Mouse (Mus musculus): ENCODE results near the gene Cap1.
A peak's percentile ranks its signal among the peaks of the same experiment; 100 is the strongest.

The Cap1 gene

DNA sequence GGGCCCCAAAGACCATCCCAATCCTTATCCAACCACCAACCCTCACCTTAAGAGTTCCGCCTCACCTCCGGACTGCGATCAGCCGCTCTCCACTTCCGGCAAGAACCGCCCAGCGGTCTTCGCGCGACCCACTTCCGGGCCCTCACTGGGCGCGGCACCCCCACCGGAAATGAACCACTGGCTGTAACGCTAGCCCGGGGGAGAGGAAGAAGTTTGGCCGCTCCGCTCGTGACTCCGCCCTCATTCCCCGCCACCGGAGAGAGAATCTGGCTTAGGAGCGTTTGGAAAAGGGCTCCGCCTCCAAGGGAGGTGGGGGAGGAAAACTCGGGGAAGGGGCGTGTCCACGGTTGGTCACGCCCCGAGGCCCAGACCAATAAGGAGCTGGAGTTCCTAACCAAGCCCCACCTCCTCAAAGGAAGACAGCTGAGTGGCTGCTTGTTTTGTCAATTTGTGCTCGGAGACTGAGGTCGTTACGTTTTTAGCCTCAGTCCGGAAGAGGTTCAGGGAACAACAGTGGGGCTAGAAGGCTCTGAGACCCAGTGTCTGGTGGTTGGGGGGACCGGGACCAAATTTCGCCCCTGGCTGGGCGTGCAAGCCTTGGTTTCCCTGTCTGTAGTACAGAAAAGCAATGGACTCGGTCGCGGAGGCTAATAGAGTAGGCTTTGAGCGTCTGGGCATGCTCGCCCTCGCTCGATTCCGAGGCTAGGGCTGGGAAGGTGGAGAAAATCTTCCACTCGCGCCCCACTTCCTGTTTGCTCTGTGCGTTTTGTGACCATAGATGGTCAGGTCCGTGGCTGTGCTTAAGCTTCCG is at the start of gene Cap1:
TSS of gene Cap1 (minus strand) at position 289 of the 811 bp plus-strand sequence.
- peak; percentile 100 for DNase-seq (ENCODE audit: low read depth)

DNA sequence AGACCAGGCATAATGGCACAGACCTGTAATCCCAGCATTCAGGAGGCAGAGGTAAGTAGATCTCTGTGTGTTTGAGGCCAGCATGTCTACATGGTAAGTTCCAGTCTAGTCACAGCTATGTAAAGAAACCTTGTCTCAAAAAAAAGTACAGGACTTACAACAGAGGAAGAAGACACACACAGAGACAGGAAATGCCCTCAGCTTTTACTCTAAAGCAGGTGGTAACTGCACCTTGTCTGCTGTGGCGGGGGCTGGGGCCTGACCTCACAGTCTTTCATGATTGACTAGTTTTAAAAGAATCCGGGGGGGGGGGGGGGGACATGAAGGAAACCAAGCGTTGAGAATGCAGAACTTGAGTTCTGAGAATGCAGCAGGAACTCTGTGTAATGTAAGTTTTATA is 48.0 kb upstream of the Cap1 start:
- no peak for DNase-seq (ENCODE audit: low read depth)

DNA sequence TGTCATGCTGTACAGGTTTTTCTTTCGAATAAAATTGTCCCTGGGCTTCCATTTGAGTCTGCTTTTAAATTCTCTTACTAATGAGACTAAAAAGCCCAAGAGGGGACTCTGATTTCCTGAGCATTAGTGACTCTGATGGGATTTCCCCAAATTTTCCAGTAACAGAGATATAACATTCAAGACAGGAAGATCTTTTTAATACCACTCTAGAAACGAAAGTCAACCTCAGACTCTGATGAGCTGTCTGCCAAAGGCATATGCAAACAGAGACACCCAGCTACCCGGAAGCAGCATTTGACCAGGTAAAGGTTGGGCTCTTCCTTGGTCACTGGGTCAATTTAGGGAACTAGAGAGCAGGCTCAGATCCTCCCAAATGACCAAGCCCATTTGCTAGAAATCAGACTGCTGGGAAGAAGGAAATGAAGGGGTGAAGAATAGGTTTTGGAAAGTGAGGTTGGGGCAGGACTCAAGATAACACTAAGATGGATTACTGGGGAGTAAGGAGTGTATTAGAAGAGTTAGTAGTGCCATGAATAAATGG is 47.3 kb upstream of the Cap1 start:
- no peak for DNase-seq (ENCODE audit: low read depth)

DNA sequence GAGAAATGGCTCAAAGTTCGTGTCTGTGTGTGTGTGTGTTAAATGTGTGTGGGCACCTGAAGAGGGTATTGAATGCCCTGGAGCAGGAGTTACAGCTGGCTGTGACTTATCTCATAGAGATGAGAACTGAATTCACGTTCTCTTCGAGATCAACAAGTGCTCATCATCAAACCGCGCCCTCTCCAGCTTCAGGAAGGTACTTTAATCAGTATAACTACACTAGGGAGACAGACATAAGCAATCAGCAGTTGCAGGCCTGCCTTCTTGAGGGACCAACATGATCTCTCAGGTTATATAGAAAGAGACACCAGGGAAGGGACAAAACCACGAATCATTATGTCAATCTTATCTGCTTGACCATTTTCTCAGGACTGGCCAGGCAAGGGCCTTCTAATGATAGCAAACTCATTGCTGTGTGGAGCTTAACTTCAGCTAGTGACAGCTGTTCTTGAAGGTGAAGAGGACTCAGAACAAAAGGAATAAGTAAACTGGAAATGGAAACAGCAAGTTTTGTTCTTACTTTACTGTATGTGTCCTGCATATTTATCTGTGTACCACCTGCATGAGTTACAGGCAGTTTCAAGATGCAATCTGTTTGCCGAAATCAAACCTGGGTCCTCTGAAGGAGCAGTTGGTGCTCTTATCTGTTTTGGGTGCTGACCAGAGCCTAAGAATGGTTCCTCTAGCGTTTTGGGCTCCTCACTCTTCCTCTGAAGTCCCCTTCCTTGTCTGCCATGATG is 46.6 kb upstream of the Cap1 start:
- no peak for DNase-seq (ENCODE audit: low read depth)

DNA sequence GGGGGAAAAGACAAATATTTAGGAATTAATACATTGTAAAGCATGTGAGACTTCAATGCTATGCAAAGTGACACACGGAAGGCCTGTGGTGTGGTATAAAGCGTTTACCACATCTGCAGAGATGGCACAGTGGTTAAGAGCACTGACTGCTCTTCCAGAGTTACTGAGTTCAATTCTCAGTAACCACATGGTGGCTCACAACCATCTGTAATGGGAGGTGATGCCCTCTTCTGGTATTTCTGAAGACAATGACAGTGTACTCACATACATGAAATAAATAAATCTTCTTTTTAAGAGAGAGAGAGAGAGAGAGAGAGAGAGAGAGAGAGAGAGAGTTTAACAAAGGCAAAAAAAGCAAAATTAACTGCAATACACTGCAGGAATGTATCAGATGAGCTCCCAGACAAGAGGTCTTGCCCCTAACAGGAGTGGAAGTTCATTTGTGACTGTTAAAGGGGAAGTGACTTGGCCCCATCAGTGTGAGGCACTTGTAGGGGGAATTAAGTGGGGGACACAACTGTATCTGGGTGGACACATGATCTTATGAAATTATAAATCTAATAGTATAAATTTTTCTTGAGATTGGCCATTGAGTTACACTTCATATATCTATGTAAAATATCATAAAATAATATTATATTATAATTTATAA is 45.2 kb upstream of the Cap1 start:
- DNase-seq (ENCODE audit: low read depth), result no peak

DNA sequence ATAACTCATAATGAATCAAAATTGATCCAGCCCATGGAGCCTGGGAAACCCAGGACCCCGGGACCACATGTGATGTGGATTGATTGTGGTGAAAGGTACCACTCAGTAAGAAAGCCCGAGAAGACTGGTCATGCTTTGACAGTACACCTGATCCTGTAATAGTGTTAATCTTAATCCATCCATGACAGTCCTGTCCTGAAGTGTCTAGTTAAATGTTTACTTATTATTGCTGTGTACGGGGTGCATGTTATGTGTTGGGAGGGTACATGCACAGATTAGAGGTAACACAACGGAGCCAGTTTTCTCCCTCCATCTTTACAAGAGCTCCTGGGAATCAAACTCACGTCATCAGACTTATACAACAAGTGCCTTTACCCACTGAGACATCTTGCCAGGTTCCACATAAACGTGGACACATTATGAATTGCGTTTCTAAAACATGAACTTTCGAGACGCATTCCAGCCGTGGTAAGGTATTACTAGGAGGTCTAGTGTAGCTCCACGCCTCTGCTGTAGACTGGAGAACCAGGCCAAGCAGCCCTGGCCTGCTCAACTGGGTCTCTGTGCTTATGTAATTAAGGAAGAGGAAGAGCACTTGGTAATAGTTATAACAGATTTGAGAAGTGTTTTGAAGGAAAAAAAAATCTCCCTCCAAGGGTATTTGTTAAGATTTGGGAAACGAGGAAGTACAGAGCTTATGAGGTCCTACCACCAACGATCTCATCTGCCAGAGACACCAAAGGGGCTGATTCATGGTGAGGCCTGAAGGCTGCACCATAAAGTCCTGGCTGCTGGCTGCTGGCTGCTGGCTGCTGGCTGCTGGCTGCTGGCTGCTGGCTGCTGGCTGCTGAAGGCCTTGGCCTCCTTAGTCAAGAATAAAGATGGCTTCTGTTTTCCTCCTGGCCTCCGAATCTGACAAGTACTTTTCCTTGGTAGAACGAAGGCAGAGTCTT is 37.8 kb upstream of the Cap1 start:
- no peak for DNase-seq (ENCODE audit: low read depth)

DNA sequence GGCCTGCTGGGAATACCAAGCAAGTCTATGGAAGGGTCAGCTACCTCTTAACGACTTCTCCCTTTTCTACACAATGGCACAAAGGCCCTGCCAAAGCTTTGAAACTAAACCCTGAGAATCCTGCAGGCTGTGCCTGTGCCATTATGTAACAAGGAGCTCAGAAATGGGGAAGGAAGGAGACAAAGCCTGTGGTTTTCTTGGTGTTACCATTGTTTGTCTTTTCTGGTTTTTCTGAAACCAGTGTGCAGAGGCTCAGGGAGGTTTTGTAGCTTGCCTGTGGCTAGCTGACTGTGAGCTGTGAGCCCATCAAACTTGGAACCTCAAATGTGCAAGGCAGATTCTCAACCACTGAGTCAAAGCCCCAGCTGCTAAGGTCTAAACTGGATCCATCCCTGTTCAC is 37.0 kb upstream of the Cap1 start:
- no peak for DNase-seq (ENCODE audit: low read depth)

DNA sequence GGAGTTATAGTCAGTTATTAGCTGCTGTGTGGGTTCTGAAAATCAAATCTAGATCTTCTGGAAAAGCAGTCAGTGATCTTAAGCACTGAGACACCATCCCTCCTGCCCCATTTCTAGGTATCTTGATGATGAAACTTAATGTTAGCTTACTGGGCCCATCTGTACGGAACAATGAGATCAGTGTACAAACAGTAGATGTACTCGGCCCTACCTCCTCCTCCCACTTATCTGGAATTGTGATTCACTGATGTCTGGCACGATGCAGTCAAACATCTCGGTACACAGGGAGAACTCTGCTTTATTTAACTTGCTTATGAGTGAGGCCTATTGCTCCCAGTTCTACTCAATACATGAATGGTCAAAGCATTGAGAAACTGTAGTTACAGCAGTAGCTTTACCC is 30.1 kb upstream of the Cap1 start:
- DNase-seq (ENCODE audit: low read depth), result no peak

DNA sequence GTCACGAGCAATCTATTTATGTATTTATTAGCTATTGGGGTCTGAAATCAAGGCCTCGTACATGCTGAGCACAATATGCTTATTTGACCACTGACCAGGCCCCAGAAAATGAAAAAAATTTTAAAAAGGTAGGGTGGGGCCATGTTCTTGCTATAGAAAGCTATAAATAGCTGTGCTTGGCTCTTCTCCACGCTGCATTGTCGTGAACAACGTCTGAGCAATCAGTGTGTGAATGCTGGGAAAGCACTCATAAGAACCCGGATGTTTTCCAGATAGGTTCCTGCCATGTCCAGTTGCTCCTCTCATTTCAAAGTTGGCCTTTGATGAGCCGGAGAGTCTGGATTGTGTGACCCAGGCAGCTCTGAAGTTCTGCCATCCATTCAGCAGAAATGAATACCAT is 28.3 kb upstream of the Cap1 start:
- DNase-seq (ENCODE audit: low read depth), result peak; percentile 67

DNA sequence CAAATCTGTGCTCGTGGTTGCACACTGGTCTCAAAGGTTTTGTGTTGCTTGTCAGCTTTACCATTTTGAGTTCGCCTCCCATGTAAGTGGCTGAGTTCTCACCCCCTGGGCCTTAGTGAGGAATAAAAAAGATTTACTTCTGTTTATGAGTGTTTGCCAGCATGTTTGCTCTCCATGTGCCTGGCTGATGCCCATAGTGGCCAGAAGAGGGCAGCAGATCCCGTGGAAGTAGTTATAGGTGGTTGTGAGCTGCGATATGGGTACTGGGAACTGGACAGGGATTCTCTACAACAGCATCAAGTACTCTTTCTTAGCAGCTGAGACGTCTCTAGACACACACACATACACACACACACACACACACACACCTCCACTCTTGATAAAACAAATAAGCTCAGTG is 26.8 kb upstream of the Cap1 start:
- DNase-seq (ENCODE audit: low read depth), result peak; percentile 34

DNA sequence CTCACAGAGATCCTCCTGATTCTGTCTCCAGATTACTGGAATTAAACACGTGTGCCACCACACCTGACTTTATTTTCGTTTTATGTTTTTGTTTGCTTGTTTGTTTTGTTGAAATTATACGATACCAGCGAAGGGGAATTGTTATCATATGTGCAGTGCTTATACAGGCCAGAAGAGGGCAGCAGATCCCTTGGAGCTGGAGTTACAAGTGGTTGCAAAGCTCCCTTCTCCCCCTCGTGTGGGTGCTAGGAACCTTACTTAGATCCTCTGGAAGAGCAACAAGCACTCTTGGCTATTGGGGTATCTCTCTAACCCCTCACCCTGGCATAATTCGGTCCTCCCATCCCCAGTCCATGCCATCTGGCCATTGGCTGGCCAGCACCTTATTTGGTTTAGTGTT is 24.7 kb upstream of the Cap1 start:
- peak; percentile 64 for DNase-seq (ENCODE audit: low read depth)

DNA sequence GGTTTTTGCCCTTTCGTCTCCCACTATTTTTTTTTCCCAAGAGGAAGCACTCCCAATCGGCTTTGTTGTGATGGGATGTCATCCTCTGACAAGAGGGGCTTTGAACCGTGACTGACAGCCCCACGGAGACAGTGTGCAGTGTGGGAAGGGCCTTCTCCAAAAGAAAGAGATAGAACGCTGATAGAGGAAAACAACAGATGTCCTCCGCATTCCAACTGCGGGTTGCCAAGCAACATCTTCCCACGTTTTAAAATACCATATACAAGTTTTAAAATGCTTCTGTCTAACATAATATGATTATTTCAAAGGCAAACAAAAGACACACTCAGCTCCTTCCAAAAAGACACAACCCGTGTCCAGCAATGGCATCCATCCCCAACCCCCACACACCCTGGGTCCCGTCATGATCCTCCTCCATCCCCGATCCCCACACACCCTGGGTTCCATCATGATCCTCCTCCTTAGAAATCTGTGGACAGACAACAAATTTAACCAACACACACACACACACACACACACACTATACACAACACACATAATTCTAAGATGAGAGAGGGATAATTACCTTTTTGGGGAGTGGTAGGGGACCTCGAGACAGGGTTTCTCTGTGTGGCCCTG is 23.8 kb upstream of the Cap1 start:
- DNase-seq (ENCODE audit: low read depth), result no peak

DNA sequence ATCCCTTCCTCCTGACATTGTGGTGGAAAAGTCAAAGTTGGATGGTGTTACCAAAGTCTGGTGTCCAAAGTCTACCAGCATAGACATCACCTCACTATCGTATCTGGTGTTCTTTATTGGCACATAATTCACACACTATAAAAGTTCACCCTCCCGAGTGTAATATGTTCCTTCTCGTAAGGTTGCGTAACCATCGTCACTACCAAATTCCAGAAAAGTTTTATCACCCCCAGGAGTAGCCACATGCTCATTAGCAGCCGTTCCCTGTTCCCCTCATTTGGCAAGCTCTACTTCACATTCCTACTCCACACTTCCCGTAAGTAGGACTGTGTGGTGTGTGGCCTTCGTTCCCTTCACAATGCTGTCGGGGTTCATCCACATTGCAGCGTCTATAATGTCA is 19.5 kb upstream of the Cap1 start:
- no peak for DNase-seq (ENCODE audit: low read depth)

DNA sequence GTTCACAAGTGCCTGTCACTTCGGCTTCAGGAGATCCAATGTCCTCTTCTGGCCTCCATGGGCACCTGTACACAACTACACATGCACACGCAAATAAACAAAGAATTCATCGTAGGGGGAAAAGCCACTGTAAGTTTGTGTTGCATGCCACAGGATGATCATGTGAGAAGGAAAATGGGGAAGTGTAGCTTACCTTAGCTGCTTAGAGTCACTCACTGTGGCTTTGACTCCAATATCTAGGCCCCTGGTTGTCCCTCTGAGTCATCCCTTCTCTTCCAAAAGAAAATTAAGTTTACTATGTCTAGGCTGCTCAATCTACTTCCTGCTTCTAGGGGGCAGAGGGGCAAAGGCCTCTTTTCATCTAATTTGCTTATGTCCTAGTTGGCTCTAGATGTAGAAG is 17.9 kb upstream of the Cap1 start:
- DNase-seq (ENCODE audit: low read depth), result no peak

DNA sequence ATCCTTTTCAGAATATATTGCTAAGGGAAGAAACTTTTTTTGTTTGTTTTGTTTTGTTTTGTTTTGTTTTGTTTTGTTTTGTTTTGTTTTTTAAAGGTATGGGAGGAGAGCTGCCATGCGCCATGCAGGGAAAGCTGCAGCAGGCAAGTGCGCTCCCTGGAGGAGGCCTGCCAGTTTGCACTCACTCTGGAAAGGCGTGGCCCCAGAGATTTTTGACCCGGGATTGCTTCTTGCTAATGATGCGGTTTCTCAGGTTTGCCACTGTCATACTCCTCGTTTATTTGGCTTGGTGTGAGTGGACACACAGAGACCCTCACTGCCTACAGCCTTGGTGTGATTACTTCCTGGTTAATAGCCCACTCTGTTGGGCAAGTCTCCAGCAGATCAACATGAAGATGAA is 16.3 kb upstream of the Cap1 start:
- DNase-seq (ENCODE audit: low read depth), result peak; percentile 19

DNA sequence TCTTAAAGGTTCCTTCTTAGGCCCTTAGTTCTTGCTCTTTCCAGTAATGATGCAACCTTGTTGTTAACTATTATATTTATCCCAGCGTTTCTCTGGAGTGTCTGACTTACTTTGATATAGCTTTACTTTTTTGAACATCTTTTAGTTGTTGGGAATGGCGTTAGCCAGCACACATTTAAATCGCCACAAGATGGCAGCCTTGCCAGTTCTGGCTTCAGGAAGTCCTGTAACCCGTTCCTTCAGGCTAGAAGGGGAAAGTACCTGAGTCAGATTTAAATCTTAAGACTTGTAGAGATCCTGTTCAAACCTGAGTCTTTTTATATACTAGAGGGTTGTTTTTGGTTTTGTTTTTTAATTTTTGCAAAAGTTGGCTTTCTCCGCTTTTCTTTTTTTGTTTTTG is 12.5 kb upstream of the Cap1 start:
- peak; percentile 85 for DNase-seq (ENCODE audit: low read depth)

DNA sequence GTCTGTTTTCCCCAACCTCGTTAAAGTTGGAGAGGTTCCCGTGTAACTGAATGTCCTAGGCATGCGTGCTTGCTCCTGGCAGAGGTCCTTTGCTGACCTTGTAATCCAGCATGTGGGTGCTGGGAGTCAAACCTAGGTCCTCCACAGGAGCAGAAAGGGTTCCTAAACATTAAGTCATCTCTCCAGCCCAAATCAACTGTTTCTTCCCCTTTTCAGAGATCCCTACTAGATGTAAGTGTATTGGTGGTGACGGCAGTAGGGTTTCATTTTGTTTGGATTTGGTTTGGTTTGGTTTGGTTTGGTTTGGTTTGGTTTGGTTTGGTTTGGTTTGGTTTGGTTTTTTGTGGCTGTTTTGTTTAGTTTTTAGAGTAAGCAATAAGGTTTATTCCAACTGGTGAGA is 11.9 kb upstream of the Cap1 start:
- no peak for DNase-seq (ENCODE audit: low read depth)

DNA sequence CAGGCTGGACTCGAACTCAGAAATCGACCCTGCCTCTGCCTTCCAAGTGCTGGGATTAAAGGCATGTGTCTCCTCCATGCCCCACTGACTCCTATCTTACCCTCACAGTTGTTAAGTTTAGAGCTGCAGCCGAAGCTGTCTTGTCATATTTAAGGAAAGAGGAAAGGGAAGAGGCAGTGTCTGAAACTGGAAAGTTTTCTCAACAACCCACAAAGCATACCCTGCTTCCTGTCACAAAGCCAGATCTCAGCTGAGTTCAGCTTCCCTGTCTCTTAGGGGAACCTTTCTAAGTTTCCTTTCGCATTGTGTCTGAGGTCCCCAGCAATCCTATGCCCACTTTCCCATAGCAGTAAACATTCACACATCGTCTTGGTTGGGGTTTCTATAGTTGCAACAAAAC is 6.3 kb upstream of the Cap1 start:
- DNase-seq (ENCODE audit: low read depth), result no peak

DNA sequence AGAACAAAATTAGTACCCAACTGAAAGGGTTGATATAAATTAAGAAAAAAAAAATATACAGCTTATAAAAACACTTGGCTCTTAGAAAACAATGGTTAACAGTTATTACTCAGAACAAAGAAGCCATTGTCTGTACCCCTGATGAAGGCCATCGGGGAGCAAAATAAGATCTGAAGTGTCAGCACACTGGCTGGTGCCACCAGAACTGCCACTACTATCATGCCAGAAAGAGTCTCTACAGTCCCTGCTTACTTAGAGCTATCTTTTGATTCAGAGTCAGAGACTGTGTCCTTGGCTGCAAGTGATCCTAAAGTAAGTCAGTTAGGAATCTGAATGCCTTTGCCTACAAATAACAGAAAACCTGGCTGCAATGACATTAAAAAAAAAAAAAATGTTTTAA is 5.7 kb upstream of the Cap1 start:
- no peak for DNase-seq (ENCODE audit: low read depth)

DNA sequence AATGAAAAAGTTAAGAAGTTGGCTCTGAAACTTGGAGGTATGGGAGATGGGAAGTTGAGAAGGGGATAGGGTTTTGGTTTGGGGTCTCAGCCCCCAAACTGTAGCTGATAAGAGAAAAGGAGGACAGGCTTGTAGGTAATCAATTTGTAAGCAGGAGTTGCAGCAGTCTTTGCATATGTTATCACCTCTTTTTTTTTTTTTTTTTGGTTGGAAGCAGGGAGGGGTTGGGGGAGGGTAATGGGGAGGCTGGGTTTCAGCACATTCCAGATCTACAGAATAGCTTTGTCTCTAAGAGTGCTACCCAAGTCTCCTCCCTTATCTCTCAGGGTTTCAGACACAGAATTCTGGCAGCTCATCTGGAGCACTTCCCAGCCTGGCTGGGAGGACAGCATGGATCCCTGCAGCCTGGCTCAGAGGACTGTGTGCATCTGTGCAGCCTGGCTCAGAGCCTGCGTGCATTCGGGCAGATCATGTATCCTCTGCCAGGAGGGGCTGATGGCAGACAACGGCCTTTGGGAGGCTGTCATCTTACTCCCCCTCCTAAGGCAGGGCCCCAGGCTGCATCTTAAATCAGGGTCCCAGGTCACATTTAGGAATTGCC is 5.1 kb upstream of the Cap1 start:
- peak; percentile 76 for DNase-seq (ENCODE audit: low read depth)

DNA sequence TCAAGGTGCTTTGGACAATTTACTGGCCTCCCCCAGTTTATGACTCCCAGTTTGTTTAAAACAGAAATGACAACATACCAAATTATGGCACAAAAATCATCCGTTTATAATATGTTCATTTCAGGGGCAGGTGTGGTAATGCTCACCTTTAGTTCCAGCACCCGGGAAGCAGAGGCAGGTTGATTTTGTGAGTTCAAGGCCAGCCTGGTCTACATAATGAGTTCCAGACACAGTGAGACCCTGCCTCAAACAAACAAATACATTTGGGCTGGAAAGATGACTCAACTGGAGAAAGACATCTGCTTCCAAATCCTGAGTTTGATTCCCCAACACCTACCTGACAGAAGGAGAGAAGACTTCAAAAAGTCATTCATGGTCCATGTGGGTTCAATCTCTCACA is 1.5 kb upstream of the Cap1 start:
- no peak for DNase-seq (ENCODE audit: low read depth)
